ENCODE assay signal across 9 mouse cellular contexts in genomic region chr8:78213074-78213473, GRCm38 (mm10). TPM values are rescaled to one million over a fixed set of nuclear protein-coding genes. Genes with fewer than 3 reads are reported as not detected.
DNase-seq lines count a peak whose midpoint lies in the region; ATAC-seq lines count a peak whose summit lies in the region.
"Had no signal": no experiment of that assay in that cellular context is flagged by ENCODE, and none has a peak within 500 bp of the region (broad histone marks: within the 10 kb centered on the region; RNA-seq: fewer than 3 reads in every experiment).

TSS of gene Ttc29 (plus strand) at chr8:78213297.

- H3K4me2 ChIP-seq in embryonic facial prominence, embryonic 11.5 days (ENCODE audit: low read depth, low read length), result peak within 1 kb of the TSS; percentile 1; the same call in 1 of the 2 replicates
- H3K4me2 ChIP-seq in hindbrain, embryonic 14.5 days (replicated peaks), result peak within 1 kb of the TSS; percentile 8; the same call in 1 of the 2 replicates
- peak within 1 kb of the TSS; percentile 37 for H3K4me2 ChIP-seq in stomach, embryonic 15.5 days
- H3K4me2 ChIP-seq: embryonic facial prominence, embryonic 15.5 days had no signal

- no peaks in the 10 kb centered on the region for H3K36me3 ChIP-seq in embryonic facial prominence, embryonic 11.5 days (replicated peaks; ENCODE audit: control insufficient read depth, insufficient read depth, low read depth, low read length)
- H3K36me3 ChIP-seq in hindbrain, embryonic 14.5 days (replicated peaks; ENCODE audit: control insufficient read depth, insufficient read depth), result no peaks in the 10 kb centered on the region
- no peaks in the 10 kb centered on the region for H3K36me3 ChIP-seq in stomach, embryonic 15.5 days
- H3K36me3 ChIP-seq: embryonic facial prominence, embryonic 15.5 days had no signal

- under 1% methylated on average over 11 of the region's 11 CpGs for WGBS in embryonic facial prominence, embryonic 11.5 days
- under 1% methylated on average over 11 of the region's 11 CpGs for WGBS in hindbrain, embryonic 14.5 days
- WGBS in stomach, embryonic 15.5 days, result 5% methylated on average over 11 of the region's 11 CpGs

- H3K27me3 ChIP-seq in embryonic facial prominence, embryonic 11.5 days (ENCODE audit: control insufficient read depth, insufficient read depth, low read length), result no peaks in the 10 kb centered on the region
- H3K27me3 ChIP-seq in hindbrain, embryonic 14.5 days (ENCODE audit: control insufficient read depth, insufficient read depth, low read length), result no peaks in the 10 kb centered on the region
- H3K27me3 ChIP-seq in stomach, embryonic 15.5 days (replicated peaks), result no peaks in the 10 kb centered on the region
- H3K27me3 ChIP-seq: embryonic facial prominence, embryonic 15.5 days had no signal

- no peaks in the 10 kb centered on the region for H3K4me1 ChIP-seq in embryonic facial prominence, embryonic 11.5 days (ENCODE audit: control insufficient read depth, insufficient read depth, low read length)
- H3K4me1 ChIP-seq in hindbrain, embryonic 14.5 days (replicated peaks; ENCODE audit: control insufficient read depth, insufficient read depth, low read length), result no peaks in the 10 kb centered on the region
- H3K4me1 ChIP-seq in stomach, embryonic 15.5 days, result 0 out of 2 replicates have a peak, but pooled peaks cover 3% of the 10 kb centered on the region
- H3K4me1 ChIP-seq: embryonic facial prominence, embryonic 15.5 days had no signal

- H3K27ac ChIP-seq in embryonic facial prominence, embryonic 11.5 days (replicated peaks; ENCODE audit: low read depth, low read length), result no peak within 1 kb of the TSS
- no peak within 1 kb of the TSS for H3K27ac ChIP-seq in hindbrain, embryonic 14.5 days
- H3K27ac ChIP-seq in stomach, embryonic 15.5 days, result no peak within 1 kb of the TSS
- H3K27ac ChIP-seq: embryonic facial prominence, embryonic 15.5 days had no signal

- no peaks in the 10 kb centered on the region for H3K9me3 ChIP-seq in embryonic facial prominence, embryonic 11.5 days (replicated peaks; ENCODE audit: control insufficient read depth, low read length)
- no peaks in the 10 kb centered on the region for H3K9me3 ChIP-seq in hindbrain, embryonic 14.5 days (ENCODE audit: control insufficient read depth, low read length)
- no peaks in the 10 kb centered on the region for H3K9me3 ChIP-seq in stomach, embryonic 15.5 days
- H3K9me3 ChIP-seq: embryonic facial prominence, embryonic 15.5 days had no signal

- intact Hi-C loops in left cerebral cortex, postnatal 10 days (cut with DNase I), result no loop called here

- no peak for ATAC-seq in cerebellum, adult (ENCODE audit: insufficient number of reproducible peaks, low FRiP score, low TSS enrichment)
- peak; percentile 97 for ATAC-seq in embryonic facial prominence, embryonic 11.5 days (replicated peaks; ENCODE audit: insufficient number of reproducible peaks, low FRiP score, low TSS enrichment, low read depth)
- peak; percentile 90 for ATAC-seq in hindbrain, embryonic 14.5 days (ENCODE audit: low FRiP score)
- ATAC-seq in stomach, embryonic 15.5 days (ENCODE audit: insufficient read depth, low FRiP score, low read depth), result peak; percentile 88

- H3K9ac ChIP-seq in embryonic facial prominence, embryonic 11.5 days (replicated peaks; ENCODE audit: low read length), result no peak within 1 kb of the TSS
- no peak within 1 kb of the TSS for H3K9ac ChIP-seq in hindbrain, embryonic 14.5 days
- H3K9ac ChIP-seq in stomach, embryonic 15.5 days, result no peak within 1 kb of the TSS
- H3K9ac ChIP-seq: embryonic facial prominence, embryonic 15.5 days had no signal

- H3K4me3 ChIP-seq in embryonic facial prominence, embryonic 11.5 days (ENCODE audit: low read depth, low read length), result no peak within 1 kb of the TSS
- no peak within 1 kb of the TSS for H3K4me3 ChIP-seq in hindbrain, embryonic 14.5 days (replicated peaks; ENCODE audit: low read length)
- H3K4me3 ChIP-seq in stomach, embryonic 15.5 days (replicated peaks), result no peak within 1 kb of the TSS
- H3K4me3 ChIP-seq: embryonic facial prominence, embryonic 15.5 days had no signal

- peak; percentile 70 to 78 for DNase-seq in cerebellum, postnatal 10 days
- DNase-seq in embryonic facial prominence, embryonic 11.5 days (ENCODE audit: low spot score), result peak; percentile 96
- DNase-seq in hindbrain, embryonic 14.5 days (ENCODE audit: low spot score), result peak; percentile 63
- peak; percentile 41 to 70 for DNase-seq in left cerebral cortex, postnatal 10 days (ENCODE audit: extremely low spot score in 1 of 2, low spot score in 2 of 2)
- peak; percentile 94 for DNase-seq in mesoderm, embryonic 11.5 days (ENCODE audit: low read depth, low spot score)
- no peak for DNase-seq in urinary bladder, postnatal 10 days (ENCODE audit: low spot score)

RNA-seq across cellular contexts. Expression of gene Ttc29, which starts in this region (rescaled TPM):
- polyA plus RNA-seq in embryonic facial prominence, embryonic 11.5 days (2014; fragmentation: Nextera tagmentation; extraction: Ambion mirVana), result 0.46 and 0.88 TPM in 2 replicates
- polyA plus RNA-seq in hindbrain, embryonic 14.5 days (2014; fragmentation: Nextera tagmentation; extraction: Ambion mirVana), result 0.60 and 1.1 TPM in 2 replicates
- total RNA-seq in left cerebral cortex, postnatal 10 days (2021), result under 1 TPM; 0.14 to 0.26 TPM
- 0.09 and 0.30 TPM in 2 replicates for polyA plus RNA-seq in stomach, embryonic 15.5 days (2015; fragmentation: Nextera tagmentation; extraction: Ambion mirVana)

Comparison
In these comparisons a context has a peak if more than half of its experiments do, and no peak if none do; other contexts are left out.
1. Peak in DNase-seq, ATAC-seq and H3K4me2 ChIP-seq in embryonic facial prominence, embryonic 11.5 days; RNA of the gene not detected or under 1 TPM.
2. Peak in DNase-seq in left cerebral cortex, postnatal 10 days; RNA of the gene not detected or under 1 TPM.
3. Peak in ATAC-seq and H3K4me2 ChIP-seq in stomach, embryonic 15.5 days; RNA of the gene not detected or under 1 TPM.